Mouse (Mus musculus) lung, adult 18-20 months (tissue): ENCODE results near the gene Gm10577.
A peak's percentile ranks its signal among the peaks of the same experiment; 100 is the strongest.

ENCODE experiments used
- DNase-seq, 2 experiments: peaks; one replicate each; pipeline ENCODE4 v3.0.0; 2022; ENCODE audit warnings: mixed read lengths in 2 of 2

The Gm10577 gene

GRCm38 (mm10) chr4:100994442-100995255 is 25.8 kb downstream of the Gm10577 start:
- DNase-seq, result no peak

GRCm38 (mm10) chr4:100992086-100992485 is 28.4 kb downstream of the Gm10577 start:
- DNase-seq, result no peak

- DNase-seq, result peak; percentile 15 to 16
Measured at GRCm38 (mm10) chr4:100990996-100991395, 29.5 kb downstream of the Gm10577 start.

- peak in 1 of 2 experiments; percentile 37 for DNase-seq
Measured at GRCm38 (mm10) chr4:100988231-100988799, 32.2 kb downstream of the Gm10577 start.

- no peak for DNase-seq
Measured at GRCm38 (mm10) chr4:100987187-100987586, 33.3 kb downstream of the Gm10577 start.

- DNase-seq, result no peak
Measured at GRCm38 (mm10) chr4:100977522-100977921, 43.0 kb downstream of the Gm10577 start.

- DNase-seq, result no peak
Measured at GRCm38 (mm10) chr4:100974455-100975035, 46.0 kb downstream of the Gm10577 start.

GRCm38 (mm10) chr4:100973641-100974454 is 46.6 kb downstream of the Gm10577 start:
- no peak for DNase-seq
